Mouse (Mus musculus) kidney, postnatal 0 days (tissue): Measurements from ENCODE around the gene Bsx. TPM values are rescaled to one million over a fixed set of nuclear protein-coding genes. Genes with fewer than 3 reads are reported as not detected.

ENCODE experiments used
- ATAC-seq: fragments of 200-750 bp; cut with Nextera tagmentation; replicated peaks from 2 replicates; pipeline ENCODE4 v1.8.0; 2017; ENCODE audit warnings: low read depth, moderate number of reproducible peaks, moderate TSS enrichment, moderate library complexity; ENCODE audit not compliant: low FRiP score
- DNase-seq: peaks from one replicate; pipeline ENCODE4 v3.0.0-alpha.2; 2016; ENCODE audit warnings: low spot score
- H3K27ac ChIP-seq: fragments of 300-500 bp; sonication (generic); 2 replicates; pipeline ENCODE4 v1.5.1; 2014; ENCODE audit warnings: mild to moderate bottlenecking
- H3K27me3 ChIP-seq: fragments of 300-500 bp; sonication (generic); 2 replicates; pipeline ENCODE4 v1.6.1; 2014; ENCODE audit warnings: low read length, mixed read lengths; ENCODE audit not compliant: insufficient read depth
- H3K36me3 ChIP-seq: fragments of 300-500 bp; sonication (generic); 2 replicates; pipeline ENCODE4 v1.6.1; 2014; ENCODE audit warnings: low read length, mixed read lengths; ENCODE audit not compliant: insufficient read depth
- H3K4me1 ChIP-seq: fragments of 300-500 bp; sonication (generic); replicated peaks from 2 replicates; pipeline ENCODE4 v1.6.1; 2014; ENCODE audit warnings: antibody characterized with exemption, low read length, mixed read lengths; ENCODE audit not compliant: insufficient read depth
- H3K4me2 ChIP-seq: fragments of 300-500 bp; sonication (generic); 2 replicates; pipeline ENCODE4 v1.6.1; 2014; ENCODE audit warnings: mild to moderate bottlenecking, low read length, moderate library complexity, mixed read lengths
- H3K4me3 ChIP-seq: fragments of 300-500 bp; sonication (generic); replicated peaks from 2 replicates; pipeline ENCODE4 v1.5.1; 2014; ENCODE audit warnings: low read depth, low read length
- H3K9ac ChIP-seq: fragments of 300-500 bp; sonication (generic); 2 replicates; pipeline ENCODE4 v1.6.1; 2014; ENCODE audit warnings: low read depth, low read length
- H3K9me3 ChIP-seq: fragments of 300-500 bp; sonication (generic); replicated peaks from 2 replicates; pipeline ENCODE4 v1.6.1; 2016; ENCODE audit warnings: low read length, inconsistent platforms, mixed read lengths
- CTCF ChIP-seq: IDR thresholded peaks from 2 replicates; pipeline ENCODE4 v1.5.1; 2016; ENCODE audit warnings: antibody characterized with exemption, low read depth, mild to moderate bottlenecking, moderate library complexity
- WGBS: fragments of 180-500 bp; shearing (Covaris S2); extraction: QIAGEN DNeasy Blood & Tissue Kit; methylation state at CpG from one replicate; pipeline ENCODE4 v1.1.7; 2014; 5-methylcytosine and 5-hydroxymethylcytosine counted together
- polyA plus RNA-seq: library from polyadenylated mRNA; unstranded; fragments of >200 nt; fragmentation: Nextera tagmentation; extraction: Ambion mirVana; gene quantifications from 2 replicates; pipeline ENCODE4 v1.2.1, GENCODE M21; 2015

The Bsx gene
- polyA plus RNA-seq, 1 experiment from 2014 or later, result not detected

DNA sequence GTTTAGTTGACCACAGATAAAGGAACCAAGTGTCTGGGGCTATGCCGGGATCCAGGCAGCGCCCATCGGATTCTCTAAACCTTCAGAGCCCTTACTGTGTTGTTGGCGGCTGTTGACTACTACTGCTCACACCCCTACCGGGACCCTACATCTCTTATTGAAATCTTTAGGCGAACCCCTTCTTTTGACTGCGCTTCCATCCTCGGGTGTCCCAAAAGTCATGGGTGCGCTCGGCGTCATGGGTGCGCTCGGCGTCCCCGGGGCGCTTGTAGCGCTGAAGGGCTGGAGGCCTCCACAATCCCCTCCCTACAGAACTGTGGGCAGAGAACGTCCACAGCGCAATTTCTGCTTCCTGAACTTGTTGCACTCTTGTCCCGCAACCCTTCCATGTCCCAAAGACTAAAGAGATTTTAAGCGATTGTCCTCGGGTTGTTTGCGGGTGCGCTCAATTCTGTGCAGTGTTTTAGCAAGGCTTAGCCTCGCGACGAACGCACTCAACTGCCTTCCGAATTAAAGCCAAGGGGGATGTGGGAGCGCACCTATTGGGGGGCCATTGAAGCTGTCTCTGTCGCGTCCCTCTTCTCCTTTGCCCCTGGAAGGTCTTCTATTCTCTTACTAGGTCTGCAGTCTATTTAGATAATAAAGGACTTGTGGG, 4.5 kb downstream of the Bsx start:
- Histone ChIP-seq H3K9ac (no peak overlapping the region), H3K4me1 (0 out of 2 replicates have a peak, but pooled peaks cover 2% of the 10 kb centered on the region), H3K4me3 (no peak overlapping the region), H3K27ac (no peak overlapping the region), H3K27me3 (peaks cover 94% of the 10 kb centered on the region), H3K4me2 (no peak overlapping the region), H3K36me3 (no peaks in the 10 kb centered on the region), H3K9me3 (no peaks in the 10 kb centered on the region)
- no peak for DNase-seq
- ATAC-seq, result no peak
- 1% methylated on average over 32 of the region's 32 CpGs for WGBS
- TF ChIP-seq CTCF, result no peak

GRCm38 (mm10) chr9:40878998-40879397, 5.1 kb downstream of the Bsx start:
- 0 out of 2 replicates have a peak, but pooled peaks cover 2% of the 10 kb centered on the region for H3K4me1 ChIP-seq
- no peak overlapping the region for H3K27ac ChIP-seq
- H3K9me3 ChIP-seq, result no peaks in the 10 kb centered on the region
- 2% methylated on average over 14 of the region's 14 CpGs for WGBS
- no peak overlapping the region for H3K9ac ChIP-seq
- DNase-seq, result no peak
- H3K4me3 ChIP-seq, result no peak overlapping the region
- no peak for TF ChIP-seq CTCF
- no peak for ATAC-seq
- H3K27me3 ChIP-seq, result peaks cover 88% of the 10 kb centered on the region
- no peak overlapping the region for H3K4me2 ChIP-seq
- no peaks in the 10 kb centered on the region for H3K36me3 ChIP-seq

DNA sequence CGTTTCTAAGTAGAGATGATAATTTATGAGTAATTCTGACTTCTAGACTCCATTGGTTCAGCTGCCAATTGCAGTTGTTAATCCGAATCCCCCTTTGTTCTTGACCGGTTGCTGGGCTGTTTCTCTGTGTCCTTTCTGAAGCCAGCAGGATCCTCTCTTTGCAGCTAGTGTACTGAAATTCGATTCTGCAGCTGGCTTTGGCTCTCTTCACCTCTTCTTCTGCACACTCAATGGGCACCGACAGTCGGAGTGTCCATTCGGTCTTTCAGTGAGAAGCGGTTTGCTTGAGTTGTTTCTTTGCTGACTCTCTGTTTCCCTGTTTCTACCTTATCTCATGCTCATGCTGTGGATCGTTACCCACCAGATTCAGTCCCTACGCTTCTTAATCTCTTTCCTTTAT, 11.7 kb downstream of the Bsx start:
- Histone ChIP-seq H3K9ac (no peak overlapping the region), H3K36me3 (no peaks in the 10 kb centered on the region), H3K9me3 (no peaks in the 10 kb centered on the region), H3K27me3 (peaks cover 51% of the 10 kb centered on the region), H3K4me2 (no peak overlapping the region), H3K27ac (no peak overlapping the region), H3K4me1 (no peaks in the 10 kb centered on the region), H3K4me3 (no peak overlapping the region)
- ATAC-seq, result no peak
- WGBS, result 25% methylated on average over 10 of the region's 10 CpGs
- no peak for DNase-seq
- TF ChIP-seq CTCF, result no peak

DNA sequence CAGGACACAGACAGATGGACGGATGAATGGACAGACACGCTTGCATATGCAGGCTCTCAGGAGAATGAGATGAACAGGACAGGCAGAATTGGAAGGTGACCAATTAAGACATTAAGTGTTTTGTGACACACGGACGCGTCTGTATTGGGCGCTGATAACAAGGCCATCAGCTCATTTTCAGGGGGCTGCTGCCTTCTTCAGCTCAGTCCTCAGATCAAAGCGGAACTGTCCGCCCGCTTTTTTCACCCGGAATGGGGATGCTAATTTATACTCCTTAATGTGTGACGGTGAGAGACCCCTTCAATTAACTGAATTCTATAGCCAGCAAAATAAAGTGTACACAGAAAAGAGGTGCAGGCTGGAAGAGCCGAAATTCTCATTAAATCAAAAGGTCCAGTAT, 15.5 kb downstream of the Bsx start:
- no peak overlapping the region for H3K4me2 ChIP-seq
- 15% methylated on average over 12 of the region's 12 CpGs for WGBS
- H3K36me3 ChIP-seq, result no peaks in the 10 kb centered on the region
- no peaks in the 10 kb centered on the region for H3K9me3 ChIP-seq
- TF ChIP-seq CTCF, result no peak
- no peaks in the 10 kb centered on the region for H3K4me1 ChIP-seq
- H3K27ac ChIP-seq, result no peak overlapping the region
- no peak for DNase-seq
- no peak overlapping the region for H3K4me3 ChIP-seq
- peaks cover 22% of the 10 kb centered on the region for H3K27me3 ChIP-seq
- no peak for ATAC-seq
- no peak overlapping the region for H3K9ac ChIP-seq

DNA sequence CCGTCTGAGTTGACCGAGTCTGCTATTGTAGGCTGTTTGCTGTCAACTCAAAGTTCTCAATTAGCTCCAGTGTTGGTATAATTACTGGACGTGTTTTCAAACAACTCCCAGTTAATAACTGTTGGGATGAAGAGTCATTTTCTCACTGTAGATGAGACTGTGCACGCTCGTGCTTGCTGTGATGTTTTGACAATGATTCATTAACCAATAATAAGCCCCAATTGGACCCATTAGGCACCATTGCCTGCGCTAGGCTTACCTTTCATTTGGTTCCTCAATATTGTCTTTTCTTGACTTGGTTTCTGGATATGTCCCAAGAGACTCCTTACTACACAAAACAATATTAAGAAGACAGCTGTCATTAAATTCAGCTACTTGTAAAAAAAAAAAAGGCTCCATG, 18.5 kb downstream of the Bsx start:
- WGBS, result 68% methylated on average over 6 of the region's 6 CpGs
- no peak for TF ChIP-seq CTCF
- no peak for ATAC-seq
- Histone ChIP-seq H3K4me3 (no peak overlapping the region), H3K9me3 (no peaks in the 10 kb centered on the region), H3K27me3 (peaks cover 7% of the 10 kb centered on the region; the same call in 1 of the 2 replicates), H3K9ac (no peak overlapping the region), H3K27ac (no peak overlapping the region), H3K36me3 (no peaks in the 10 kb centered on the region), H3K4me2 (no peak overlapping the region), H3K4me1 (no peaks in the 10 kb centered on the region)
- no peak for DNase-seq

GRCm38 (mm10) chr9:40907413-40907812, 33.5 kb downstream of the Bsx start:
- no peaks in the 10 kb centered on the region for H3K27me3 ChIP-seq
- no peak for TF ChIP-seq CTCF
- no peak overlapping the region for H3K9ac ChIP-seq
- ATAC-seq (no peak), DNase-seq (no peak)
- H3K4me3 ChIP-seq, result no peak overlapping the region
- H3K4me1 ChIP-seq, result no peaks in the 10 kb centered on the region
- H3K9me3 ChIP-seq, result no peaks in the 10 kb centered on the region
- 13% methylated on average over 8 of the region's 8 CpGs for WGBS
- no peak overlapping the region for H3K4me2 ChIP-seq
- no peak overlapping the region for H3K27ac ChIP-seq
- no peaks in the 10 kb centered on the region for H3K36me3 ChIP-seq

- no peak for TF ChIP-seq CTCF
- no peak for ATAC-seq
Observed at GRCm38 (mm10) chr9:40908411-40908810, 34.5 kb downstream of the Bsx start.

More at GRCm38 (mm10) chr9:40908411-40908810, 34.5 kb downstream of the Bsx start:
- H3K4me1 ChIP-seq, result no peaks in the 10 kb centered on the region
- no peak overlapping the region for H3K4me2 ChIP-seq
- 47% methylated on average over 8 of the region's 8 CpGs for whole genome bisulfite sequencing
- no peak overlapping the region for H3K4me3 ChIP-seq
- H3K36me3 ChIP-seq, result no peaks in the 10 kb centered on the region
- DNase-seq, result no peak
- H3K27ac ChIP-seq, result no peak overlapping the region
- no peaks in the 10 kb centered on the region for H3K27me3 ChIP-seq
- no peaks in the 10 kb centered on the region for H3K9me3 ChIP-seq
- H3K9ac ChIP-seq, result no peak overlapping the region
